Mouse (Mus musculus) lung, postnatal 14 days (tissue): ENCODE measurements around the gene Acd.

Experiments
- DNase-seq: peaks from one replicate; pipeline ENCODE4 v3.0.0; 2021

The Acd gene

GRCm38 (mm10) chr8:105700966-105701824 lies at the start of gene Acd, which contains the start of gene Pard6a:
TSS of gene Acd (minus strand) at chr8:105701102.
TSS of gene Pard6a (plus strand) at chr8:105701148.
- peak; percentile 98 for DNase-seq

- peak; percentile 91 for DNase-seq
Observed at GRCm38 (mm10) chr8:105750606-105751005, 49.7 kb upstream of the Acd start.

- DNase-seq: no peak
Observed at GRCm38 (mm10) chr8:105743301-105743700, 42.4 kb upstream of the Acd start.

GRCm38 (mm10) chr8:105739216-105739615 lies 38.3 kb upstream of the Acd start:
- no peak for DNase-seq

GRCm38 (mm10) chr8:105732186-105732585 lies 31.3 kb upstream of the Acd start:
- no peak for DNase-seq

- DNase-seq: peak; percentile 65
Observed at GRCm38 (mm10) chr8:105727397-105728124, 26.7 kb upstream of the Acd start.

GRCm38 (mm10) chr8:105725726-105726125 lies 24.8 kb upstream of the Acd start:
- no peak for DNase-seq

GRCm38 (mm10) chr8:105722861-105723260 lies 22.0 kb upstream of the Acd start:
- no peak for DNase-seq

GRCm38 (mm10) chr8:105719637-105720036 lies 18.7 kb upstream of the Acd start:
- no peak for DNase-seq

- no peak for DNase-seq
Observed at GRCm38 (mm10) chr8:105716302-105716945, 15.5 kb upstream of the Acd start.

GRCm38 (mm10) chr8:105715042-105715441 lies 14.1 kb upstream of the Acd start:
- peak; percentile 36 for DNase-seq

- peak; percentile 96 for DNase-seq
Observed at GRCm38 (mm10) chr8:105714139-105714538, 13.2 kb upstream of the Acd start.

GRCm38 (mm10) chr8:105712286-105712685 lies 11.4 kb upstream of the Acd start:
- no peak for DNase-seq

GRCm38 (mm10) chr8:105709317-105709716 lies 8.4 kb upstream of the Acd start:
- DNase-seq: no peak

- no peak for DNase-seq
Observed at GRCm38 (mm10) chr8:105708675-105709074, 7.8 kb upstream of the Acd start.

GRCm38 (mm10) chr8:105707498-105708403 lies 6.8 kb upstream of the Acd start, which contains the start of the genes 4933405L10Rik and Enkd1:
TSS of gene 4933405L10Rik (plus strand) at chr8:105707655.
TSS of gene Enkd1 (minus strand) at chr8:105708210.
- peak; percentile 87 for DNase-seq

- DNase-seq: no peak
Observed at GRCm38 (mm10) chr8:105706426-105706825, 5.5 kb upstream of the Acd start.

- no peak for DNase-seq
Observed at GRCm38 (mm10) chr8:105704955-105705354, 4.1 kb upstream of the Acd start.

GRCm38 (mm10) chr8:105704146-105704812 lies 3.4 kb upstream of the Acd start:
- no peak for DNase-seq

- DNase-seq: no peak
Observed at GRCm38 (mm10) chr8:105702731-105703415, 2.0 kb upstream of the Acd start.

- no peak for DNase-seq
Observed at GRCm38 (mm10) chr8:105702001-105702401, 1.1 kb upstream of the Acd start.
